Mouse (Mus musculus) liver, embryonic 13.5 days (tissue): Measurements from ENCODE around the gene Reck. TPM values are rescaled to one million over a fixed set of nuclear protein-coding genes. Genes with fewer than 3 reads are reported as not detected.

Experiments used
- ATAC-seq: fragments of 200-750 bp; cut with Nextera tagmentation; 2 replicates; pipeline ENCODE4 v1.8.0; 2017; ENCODE audit warnings: low read depth, mild to moderate bottlenecking, moderate number of reproducible peaks, moderate library complexity
- DNase-seq: peaks from one replicate; pipeline ENCODE4 v3.0.0; 2022
- H3K27ac ChIP-seq: fragments of 300-500 bp; sonication (generic); 2 replicates; pipeline ENCODE4 v1.5.1; 2015; ENCODE audit warnings: moderate library complexity, mild to moderate bottlenecking, inconsistent platforms
- H3K27me3 ChIP-seq: fragments of 300-500 bp; sonication (generic); 2 replicates; pipeline ENCODE4 v1.6.1; 2015; ENCODE audit warnings: mild to moderate bottlenecking, inconsistent platforms
- H3K36me3 ChIP-seq: fragments of 300-500 bp; sonication (generic); 2 replicates; pipeline ENCODE4 v1.6.1; 2015; ENCODE audit warnings: mild to moderate bottlenecking, inconsistent platforms
- H3K4me1 ChIP-seq: fragments of 300-500 bp; sonication (generic); replicated peaks from 2 replicates; pipeline ENCODE4 v1.6.1; 2015; ENCODE audit warnings: inconsistent platforms
- H3K4me2 ChIP-seq: fragments of 300-500 bp; sonication (generic); 2 replicates; pipeline ENCODE4 v1.6.1; 2015; ENCODE audit warnings: inconsistent platforms, mild to moderate bottlenecking, moderate library complexity
- H3K4me3 ChIP-seq: fragments of 300-500 bp; sonication (generic); replicated peaks from 2 replicates; pipeline ENCODE4 v1.5.1; 2015; ENCODE audit warnings: mild to moderate bottlenecking, inconsistent platforms
- H3K9ac ChIP-seq: fragments of 300-500 bp; sonication (generic); 2 replicates; pipeline ENCODE4 v1.6.1; 2015; ENCODE audit warnings: mild to moderate bottlenecking, inconsistent platforms
- H3K9me3 ChIP-seq: fragments of 300-500 bp; sonication (generic); replicated peaks from 2 replicates; pipeline ENCODE4 v1.6.1; 2016; ENCODE audit warnings: inconsistent platforms
- WGBS: fragments of 180-500 bp; shearing (Covaris S2); methylation state at CpG from one replicate; pipeline ENCODE4 v1.1.7; 2015; ENCODE audit not compliant: insufficient replicate concordance; 5-methylcytosine and 5-hydroxymethylcytosine counted together
- polyA plus RNA-seq: library from polyadenylated mRNA; unstranded; fragments of >200 nt; fragmentation: Nextera tagmentation; extraction: Ambion mirVana; gene quantifications from 2 replicates; pipeline ENCODE4 v1.2.1, GENCODE M21; 2015

Gene Reck
- polyA plus RNA-seq, 1 experiment from 2014 or later, result 2.1 TPM

GRCm38 (mm10) chr4:43970393-43971330 lies 95.3 kb downstream of the Reck start:
- WGBS, result 84% methylated on average over 20 of the region's 20 CpGs
- no peak overlapping the region for H3K9ac ChIP-seq
- peak overlapping the region; percentile 29; the same call in 1 of the 2 replicates for H3K27ac ChIP-seq
- H3K4me1 ChIP-seq, result peaks cover 89% of the 10 kb centered on the region
- no peak overlapping the region for H3K4me3 ChIP-seq
- no peaks in the 10 kb centered on the region for H3K9me3 ChIP-seq
- peaks cover 12% of the 10 kb centered on the region for H3K36me3 ChIP-seq
- H3K27me3 ChIP-seq, result no peaks in the 10 kb centered on the region
- no peak overlapping the region for H3K4me2 ChIP-seq
- no peak for DNase-seq
- no peak for ATAC-seq

GRCm38 (mm10) chr4:43971541-43972136 lies 96.3 kb downstream of the Reck start:
- no peaks in the 10 kb centered on the region for H3K27me3 ChIP-seq
- H3K9me3 ChIP-seq, result no peaks in the 10 kb centered on the region
- H3K4me3 ChIP-seq, result no peak overlapping the region
- H3K36me3 ChIP-seq, result peaks cover 12% of the 10 kb centered on the region
- peak overlapping the region; percentile 36 for H3K4me2 ChIP-seq
- peak overlapping the region; percentile 41; the same call in 1 of the 2 replicates for H3K9ac ChIP-seq
- WGBS, result 44% methylated on average over 9 of the region's 9 CpGs
- DNase-seq (no peak), ATAC-seq (0 out of 2 replicates have a peak, but pooled peaks have one; percentile 3)
- H3K4me1 ChIP-seq, result peaks cover 88% of the 10 kb centered on the region
- peak overlapping the region; percentile 80 for H3K27ac ChIP-seq

- Histone ChIP-seq H3K4me2 (peak overlapping the region; percentile 36), H3K9me3 (no peaks in the 10 kb centered on the region), H3K36me3 (peaks cover 13% of the 10 kb centered on the region), H3K4me3 (no peak overlapping the region), H3K27me3 (no peaks in the 10 kb centered on the region), H3K27ac (peak overlapping the region; percentile 80), H3K9ac (peak overlapping the region; percentile 41), H3K4me1 (peaks cover 85% of the 10 kb centered on the region)
- under 1% methylated on average over 8 of the region's 8 CpGs for WGBS
- DNase-seq (no peak), ATAC-seq (peak; percentile 73)
Observed at GRCm38 (mm10) chr4:43972137-43972591, 96.8 kb downstream of the Reck start.

DNA sequence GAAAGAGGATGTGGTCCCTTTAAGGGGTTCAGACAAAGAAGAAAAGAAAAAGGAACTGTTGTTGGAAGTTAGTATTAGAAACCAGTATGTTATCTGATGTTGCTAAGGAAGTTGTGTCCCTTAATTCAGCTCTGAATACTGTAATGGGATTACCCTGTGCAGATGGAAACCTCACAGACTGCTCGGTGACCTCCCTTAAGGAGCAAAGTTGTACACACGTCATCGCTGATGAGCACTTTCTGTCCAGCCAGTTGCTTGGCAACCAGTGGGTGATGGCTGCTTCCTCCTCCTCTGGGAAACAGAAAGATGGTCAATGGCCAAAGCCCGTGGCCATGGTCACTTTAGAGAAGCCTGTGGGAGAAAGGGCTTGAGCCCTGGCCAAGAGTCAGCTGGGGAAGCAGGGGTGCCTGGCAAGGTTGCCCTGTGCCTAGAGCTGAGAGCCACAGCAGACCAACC lies 98.2 kb downstream of the Reck start:
- H3K4me3 ChIP-seq, result no peak overlapping the region
- peaks cover 20% of the 10 kb centered on the region for H3K36me3 ChIP-seq
- WGBS, result 28% methylated on average over 4 of the region's 4 CpGs
- H3K27me3 ChIP-seq, result no peaks in the 10 kb centered on the region
- no peak for DNase-seq
- H3K9ac ChIP-seq, result no peak overlapping the region
- H3K4me1 ChIP-seq, result peaks cover 80% of the 10 kb centered on the region
- H3K4me2 ChIP-seq, result no peak overlapping the region
- no peaks in the 10 kb centered on the region for H3K9me3 ChIP-seq
- no peak for ATAC-seq
- H3K27ac ChIP-seq, result peak overlapping the region; percentile 67

GRCm38 (mm10) chr4:43974914-43975616 lies 99.7 kb downstream of the Reck start:
- Histone ChIP-seq H3K27me3 (no peaks in the 10 kb centered on the region), H3K4me3 (no peak overlapping the region), H3K9me3 (no peaks in the 10 kb centered on the region), H3K36me3 (peaks cover 20% of the 10 kb centered on the region), H3K4me2 (no peak overlapping the region), H3K27ac (peak overlapping the region; percentile 67; the same call in 1 of the 2 replicates), H3K4me1 (peaks cover 72% of the 10 kb centered on the region), H3K9ac (no peak overlapping the region)
- DNase-seq, result no peak
- peak; percentile 53 for ATAC-seq
- WGBS, result 60% methylated on average over 10 of the region's 10 CpGs

DNA sequence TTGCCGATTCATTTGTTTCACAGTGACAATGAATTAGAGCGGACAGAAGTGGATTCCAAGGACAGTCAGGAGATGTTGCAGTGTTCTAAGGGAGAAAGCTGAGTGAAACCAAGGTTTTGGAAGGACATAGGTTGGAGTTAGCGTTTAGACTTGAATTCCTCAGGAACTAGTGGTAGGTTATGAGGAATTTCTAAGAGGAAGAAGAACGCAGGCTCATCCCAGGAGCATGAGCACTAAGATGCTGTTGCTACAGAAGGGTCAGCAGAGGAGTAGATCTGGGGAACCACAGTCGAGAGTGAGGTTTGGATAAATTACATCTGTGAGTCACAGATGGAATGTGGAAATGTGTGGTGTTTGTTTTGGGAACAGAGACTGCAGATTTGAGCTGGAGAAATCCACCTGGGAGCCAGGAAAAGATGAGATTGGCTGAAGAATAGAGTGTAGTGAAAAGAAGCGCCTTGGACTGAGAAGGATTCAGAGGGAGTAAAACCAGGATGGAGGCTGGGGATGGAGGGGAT lies 101.0 kb downstream of the Reck start:
- peaks cover 70% of the 10 kb centered on the region for H3K4me1 ChIP-seq
- no peak overlapping the region for H3K4me3 ChIP-seq
- ATAC-seq (no peak), DNase-seq (no peak)
- H3K27ac ChIP-seq, result no peak overlapping the region; the same call in 1 of the 2 replicates
- no peaks in the 10 kb centered on the region for H3K27me3 ChIP-seq
- peaks cover 10% of the 10 kb centered on the region for H3K36me3 ChIP-seq
- WGBS, result 78% methylated on average over 6 of the region's 6 CpGs
- H3K9ac ChIP-seq, result no peak overlapping the region
- no peak overlapping the region for H3K4me2 ChIP-seq
- H3K9me3 ChIP-seq, result no peaks in the 10 kb centered on the region

GRCm38 (mm10) chr4:43978521-43979443 lies 103.5 kb downstream of the Reck start:
- H3K9ac ChIP-seq, result no peak overlapping the region
- no peak overlapping the region for H3K4me2 ChIP-seq
- no peak overlapping the region for H3K4me3 ChIP-seq
- H3K4me1 ChIP-seq, result peaks cover 61% of the 10 kb centered on the region
- no peak for DNase-seq
- H3K9me3 ChIP-seq, result no peaks in the 10 kb centered on the region
- H3K36me3 ChIP-seq, result peaks cover 10% of the 10 kb centered on the region
- no peak for ATAC-seq
- H3K27me3 ChIP-seq, result no peaks in the 10 kb centered on the region
- WGBS, result 54% methylated on average over 17 of the region's 17 CpGs
- H3K27ac ChIP-seq, result 0 out of 2 replicates have a peak overlapping the region, but pooled peaks have one; percentile 20

- H3K27me3 ChIP-seq, result no peaks in the 10 kb centered on the region
- no peaks in the 10 kb centered on the region for H3K9me3 ChIP-seq
- H3K36me3 ChIP-seq, result peaks cover 10% of the 10 kb centered on the region
- no peak overlapping the region for H3K4me2 ChIP-seq
- H3K9ac ChIP-seq, result no peak overlapping the region
- H3K4me1 ChIP-seq, result peaks cover 51% of the 10 kb centered on the region
- H3K27ac ChIP-seq, result no peak overlapping the region
- ATAC-seq (no peak), DNase-seq (no peak)
- H3K4me3 ChIP-seq, result no peak overlapping the region
- 79% methylated on average over 3 of the region's 3 CpGs for WGBS
Observed at GRCm38 (mm10) chr4:43979746-43980145, 104.4 kb downstream of the Reck start.

GRCm38 (mm10) chr4:43980236-43980635 lies 104.9 kb downstream of the Reck start:
- Histone ChIP-seq H3K9me3 (no peaks in the 10 kb centered on the region), H3K4me2 (no peak overlapping the region), H3K27me3 (no peaks in the 10 kb centered on the region), H3K36me3 (peaks cover 10% of the 10 kb centered on the region), H3K27ac (no peak overlapping the region), H3K9ac (no peak overlapping the region), H3K4me1 (peaks cover 46% of the 10 kb centered on the region), H3K4me3 (no peak overlapping the region)
- WGBS, result 72% methylated on average over 4 of the region's 4 CpGs
- ATAC-seq (no peak), DNase-seq (no peak)

- ATAC-seq (no peak), DNase-seq (no peak)
- no peak overlapping the region for H3K27ac ChIP-seq
- WGBS, result 87% methylated on average over 6 of the region's 6 CpGs
- no peaks in the 10 kb centered on the region for H3K9me3 ChIP-seq
- no peak overlapping the region for H3K4me2 ChIP-seq
- H3K36me3 ChIP-seq, result peaks cover 10% of the 10 kb centered on the region
- H3K27me3 ChIP-seq, result no peaks in the 10 kb centered on the region
- no peak overlapping the region for H3K4me3 ChIP-seq
- no peak overlapping the region for H3K9ac ChIP-seq
- peaks cover 45% of the 10 kb centered on the region for H3K4me1 ChIP-seq
Observed at GRCm38 (mm10) chr4:43980846-43981245, 105.5 kb downstream of the Reck start.
